Mouse (Mus musculus): Measurements from ENCODE around the gene Iqcf4.

DNA sequence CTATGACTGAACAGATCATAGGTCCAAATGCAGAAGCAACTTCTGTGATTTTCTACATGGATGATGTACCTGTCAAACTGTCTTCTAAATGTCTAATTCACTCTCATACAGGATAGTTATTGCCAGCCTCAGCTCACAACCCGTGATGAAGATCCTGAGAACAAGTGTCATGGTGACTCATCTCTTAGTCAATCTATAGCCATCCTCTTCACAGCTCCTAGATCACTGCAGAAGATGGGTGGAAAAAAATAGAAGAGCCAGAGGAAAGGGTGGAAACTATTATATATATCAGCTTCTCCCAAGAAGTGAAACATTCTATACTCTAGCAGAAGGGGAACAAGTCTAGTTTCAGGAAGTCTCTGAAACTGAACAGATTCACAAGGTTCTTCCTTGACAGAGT lies 11.8 kb upstream of the Iqcf4 start:
- TF ChIP-seq GATA1 (IDR thresholded peaks at IDR 0.05; ENCODE audit: low read length) (no peak), TAL1 (IDR thresholded peaks at IDR 0.05; ENCODE audit: low read length) (no peak)
